Mouse (Mus musculus) MEL (cell line): ENCODE results near the gene Stk25. TPM values are rescaled to one million over a fixed set of nuclear protein-coding genes. Genes with fewer than 3 reads are reported as not detected.

Source experiments
- DNase-seq: peaks from one replicate; pipeline ENCODE4 v3.0.0; 2011; ENCODE audit warnings: low read depth, low spot score
- H3K27ac ChIP-seq: 2 replicates; pipeline ENCODE4 v1.5.1; 2012; ENCODE audit warnings: low read depth, mild to moderate bottlenecking, control low read depth, low read length, moderate library complexity; ENCODE audit not compliant: control insufficient read depth
- H3K27me3 ChIP-seq, 2 experiments: fragments of 150-350 bp in 1 of 2; sonication (generic) in 1 of 2; 2 replicates each; pipeline ENCODE4 v1.6.1; 2012; ENCODE audit warnings: low read length in 2 of 2, mild to moderate bottlenecking in 2 of 2, improper control_type of control experiment in 1 of 2, moderate library complexity in 1 of 2; ENCODE audit not compliant: insufficient read depth in 2 of 2, control insufficient read depth in 1 of 2
- H3K36me3 ChIP-seq, 2 experiments: 2 replicates each; pipeline ENCODE4 v1.6.1; 2012 to 2014; ENCODE audit warnings: low read length in 2 of 2, improper control_type of control experiment in 1 of 2, inconsistent platforms in 1 of 2, mild to moderate bottlenecking in 1 of 2; ENCODE audit not compliant: insufficient read depth in 2 of 2, control insufficient read depth in 1 of 2
- H3K4me1 ChIP-seq, 2 experiments: fragments of 150-350 bp in 1 of 2; sonication (generic) in 1 of 2; 2 replicates each; pipeline ENCODE4 v1.6.1; 2012; ENCODE audit warnings: low read length in 2 of 2, improper control_type of control experiment in 1 of 2, mild to moderate bottlenecking in 1 of 2; ENCODE audit not compliant: insufficient read depth in 2 of 2, control insufficient read depth in 1 of 2
- H3K4me3 ChIP-seq, 2 experiments: fragments of 150-350 bp in 1 of 2; sonication (generic) in 1 of 2; 2 replicates each; pipeline ENCODE4 v1.5.1; 2012; ENCODE audit warnings: low read depth in 2 of 2, low read length in 2 of 2, mild to moderate bottlenecking in 2 of 2, moderate library complexity in 2 of 2, control low read depth in 1 of 2, improper control_type of control experiment in 1 of 2; ENCODE audit not compliant: control insufficient read depth in 1 of 2, insufficient read depth in 1 of 2
- H3K79me2 ChIP-seq: 2 replicates; pipeline ENCODE4 v1.6.1; 2012; ENCODE audit warnings: mild to moderate bottlenecking, low read length, moderate library complexity; ENCODE audit not compliant: control insufficient read depth, poor library complexity, insufficient read depth
- H3K9ac ChIP-seq: 2 replicates; pipeline ENCODE4 v1.6.1; 2012; ENCODE audit warnings: low read depth, mild to moderate bottlenecking, control low read depth, low read length, moderate library complexity; ENCODE audit not compliant: control insufficient read depth, poor library complexity, severe bottlenecking
- H3K9me3 ChIP-seq: fragments of 150-350 bp; sonication (generic); replicated peaks from 2 replicates; pipeline ENCODE4 v1.6.1; 2012; ENCODE audit warnings: mild to moderate bottlenecking, low read length, improper control_type of control experiment, moderate library complexity; ENCODE audit not compliant: insufficient read depth
- BHLHE40 ChIP-seq: IDR thresholded peaks from 2 replicates; pipeline ENCODE4 v1.6.1; 2012; ENCODE audit warnings: low read depth, mild to moderate bottlenecking, inconsistent platforms, low read length, improper control_type of control experiment, borderline replicate concordance
- CHD2 ChIP-seq: IDR thresholded peaks from 2 replicates; pipeline ENCODE4 v1.6.1; 2011; ENCODE audit warnings: low read length, improper control_type of control experiment
- GABPA ChIP-seq: IDR thresholded peaks from 2 replicates; pipeline ENCODE4 v1.6.1; 2012; ENCODE audit warnings: low read depth, mild to moderate bottlenecking, inconsistent platforms, low read length, improper control_type of control experiment, moderate library complexity
- GATA1 ChIP-seq: IDR thresholded peaks from 2 replicates; pipeline ENCODE4 v1.6.1; 2011; ENCODE audit warnings: low read depth, low read length, improper control_type of control experiment
- HCFC1 ChIP-seq: IDR thresholded peaks from 2 replicates; pipeline ENCODE4 v1.6.1; 2012; ENCODE audit warnings: low read depth, mild to moderate bottlenecking, inconsistent platforms, low read length, improper control_type of control experiment, moderate library complexity
- JUND ChIP-seq: IDR thresholded peaks from 2 replicates; pipeline ENCODE4 v1.6.1; 2011; ENCODE audit warnings: low read depth, mild to moderate bottlenecking, improper control_type of control experiment, low read length
- KAT2A ChIP-seq: conservative IDR thresholded peaks from 2 replicates; pipeline ENCODE4 v1.6.1; 2012; ENCODE audit warnings: low read depth, low read length, improper control_type of control experiment, inconsistent platforms
- MAX ChIP-seq: IDR thresholded peaks from 2 replicates; pipeline ENCODE4 v1.6.1; 2011; ENCODE audit warnings: low read length, improper control_type of control experiment
- MAZ ChIP-seq: IDR thresholded peaks from 2 replicates; pipeline ENCODE4 v1.6.1; 2012; ENCODE audit warnings: low read depth, mild to moderate bottlenecking, inconsistent platforms, low read length, improper control_type of control experiment
- MYB ChIP-seq: IDR thresholded peaks from 2 replicates; pipeline ENCODE4 v1.6.1; 2011; ENCODE audit warnings: mild to moderate bottlenecking, low read depth, low read length, improper control_type of control experiment
- NRF1 ChIP-seq: IDR thresholded peaks from 2 replicates; pipeline ENCODE4 v1.6.1; 2014; ENCODE audit warnings: low read depth, mild to moderate bottlenecking, inconsistent platforms, low read length, improper control_type of control experiment, moderate library complexity; ENCODE audit not compliant: poor library complexity, insufficient read depth, severe bottlenecking
- POLR2AphosphoS2 ChIP-seq: IDR thresholded peaks from 2 replicates; pipeline ENCODE4 v1.6.1; 2011; ENCODE audit warnings: low read length, improper control_type of control experiment
- POLR2AphosphoS5 ChIP-seq: IDR thresholded peaks from 2 replicates; pipeline ENCODE4 v1.6.1; 2012; ENCODE audit warnings: low read depth, borderline replicate concordance, mild to moderate bottlenecking, inconsistent platforms, low read length, moderate library complexity, mixed read lengths
- RAD21 ChIP-seq: IDR thresholded peaks from 2 replicates; pipeline ENCODE4 v1.6.1; 2011; ENCODE audit warnings: mild to moderate bottlenecking, low read depth, low read length, improper control_type of control experiment
- RCOR1 ChIP-seq: IDR thresholded peaks from 2 replicates; pipeline ENCODE4 v1.6.1; 2012; ENCODE audit warnings: low read depth, mild to moderate bottlenecking, inconsistent platforms, low read length, improper control_type of control experiment
- SMC3 ChIP-seq: IDR thresholded peaks from 2 replicates; pipeline ENCODE4 v1.6.1; 2011; ENCODE audit warnings: low read depth, low read length, improper control_type of control experiment
- ZC3H11A ChIP-seq: IDR thresholded peaks from 2 replicates; pipeline ENCODE4 v1.6.1; 2012; ENCODE audit warnings: low read depth, mild to moderate bottlenecking, inconsistent platforms, low read length, improper control_type of control experiment
- ZMIZ1 ChIP-seq: IDR thresholded peaks from 2 replicates; pipeline ENCODE4 v1.6.1; 2012; ENCODE audit warnings: low read depth, mild to moderate bottlenecking, inconsistent platforms, low read length, improper control_type of control experiment, moderate library complexity
- polyA plus RNA-seq, 2 experiments: library from polyadenylated mRNA; stranded (reverse) in 1 of 2; unstranded in 1 of 2; fragments of >175 nt in 1 of 2; fragments of >200 nt in 1 of 2; gene quantifications; 2 replicates each; pipeline versions ENCODE4 v1.2.1 to v1.2.4; 2012; ENCODE audit warnings: low replicate concordance in 2 of 2, low read depth in 1 of 2; ENCODE audit not compliant: insufficient read length in 2 of 2, insufficient read depth in 1 of 2, missing spikeins in 1 of 2
- total RNA-seq: library from RNA; depleted of rRNA; stranded (reverse); fragments of 300-350 nt; gene quantifications from 2 replicates; pipeline ENCODE4 v1.2.3, GENCODE M21; 2012

Stk25 gene
- total and polyA plus RNA-seq, 3 experiments: 66.1 to 128 TPM; not detected in 1

- Histone ChIP-seq H3K27me3 (no peaks in the 10 kb centered on the region), H3K27ac (no peak overlapping the region), H3K4me1 (peaks cover 2 to 5% of the 10 kb centered on the region in 2 experiments; a peak in 1 of 4 replicates), H3K4me3 (no peak overlapping the region), H3K9ac (no peak overlapping the region), H3K36me3 (peaks cover 0 to 15% of the 10 kb centered on the region in 2 experiments; a peak in 3 of 4 replicates), H3K9me3 (no peaks in the 10 kb centered on the region), H3K79me2 (no peaks in the 10 kb centered on the region)
- peak; percentile 46 for DNase-seq
- no peak for TF ChIP-seq ZC3H11A
- TF ChIP-seq GABPA: no peak
- TF ChIP-seq POLR2AphosphoS2: no peak
- no peak for TF ChIP-seq HCFC1
- no peak for TF ChIP-seq BHLHE40
- no peak for TF ChIP-seq CHD2
- no peak for TF ChIP-seq MYB
- TF ChIP-seq MAZ: no peak
- no peak for TF ChIP-seq NRF1
- TF ChIP-seq JUND: no peak
- TF ChIP-seq SMC3: no peak
- TF ChIP-seq, all 39 proteins: peak for 0
Measured at GRCm38 (mm10) chr1:93703472-93704048, 45.1 kb upstream of the Stk25 start.

DNA sequence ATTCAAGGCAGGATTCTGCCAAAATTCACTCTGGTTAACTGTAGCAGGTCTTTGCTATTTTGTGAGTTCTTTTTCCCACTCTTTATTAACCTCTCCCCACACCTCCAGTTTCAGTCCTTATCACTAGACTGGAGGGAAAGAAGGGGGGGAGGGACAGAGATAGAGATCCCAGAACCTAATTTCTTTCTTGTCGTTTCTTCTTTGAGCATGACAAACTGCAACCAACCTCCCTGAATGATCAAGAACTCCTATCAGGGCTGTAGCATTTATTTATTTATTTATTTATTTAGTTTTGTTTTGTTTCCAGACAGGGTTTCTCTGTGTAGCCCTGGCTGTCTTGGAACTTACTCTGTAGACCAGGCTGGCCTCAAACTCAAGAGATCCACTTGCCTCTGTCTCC, 43.6 kb upstream of the Stk25 start:
- no peak overlapping the region for H3K4me3 ChIP-seq
- no peak overlapping the region for H3K9ac ChIP-seq
- H3K36me3 ChIP-seq: peaks cover 0 to 15% of the 10 kb centered on the region in 2 experiments; a peak in 3 of 4 replicates
- no peaks in the 10 kb centered on the region for H3K27me3 ChIP-seq
- H3K4me1 ChIP-seq: peaks cover 2 to 5% of the 10 kb centered on the region in 2 experiments; a peak in 1 of 4 replicates
- H3K9me3 ChIP-seq: no peaks in the 10 kb centered on the region
- TF ChIP-seq KAT2A (no peak), GATA1 (peak; percentile 55)
- no peaks in the 10 kb centered on the region for H3K79me2 ChIP-seq
- no peak overlapping the region for H3K27ac ChIP-seq
- DNase-seq: no peak

GRCm38 (mm10) chr1:93699159-93699558, 40.7 kb upstream of the Stk25 start:
- no peak overlapping the region for H3K27ac ChIP-seq
- no peak for DNase-seq
- H3K36me3 ChIP-seq: peaks cover 0 to 15% of the 10 kb centered on the region in 2 experiments; a peak in 2 of 4 replicates
- no peak overlapping the region for H3K9ac ChIP-seq
- H3K4me1 ChIP-seq: peaks cover 2 to 5% of the 10 kb centered on the region in 2 experiments; a peak in 1 of 4 replicates
- H3K79me2 ChIP-seq: no peaks in the 10 kb centered on the region
- H3K4me3 ChIP-seq: no peak overlapping the region
- no peaks in the 10 kb centered on the region for H3K9me3 ChIP-seq
- no peak for TF ChIP-seq POLR2AphosphoS5
- no peak for TF ChIP-seq MYB
- no peak for TF ChIP-seq SMC3
- TF ChIP-seq MAX: no peak
- TF ChIP-seq GATA1: no peak
- TF ChIP-seq RCOR1: no peak
- no peak for TF ChIP-seq KAT2A
- TF ChIP-seq GABPA: no peak
- TF ChIP-seq ZMIZ1: no peak
- no peak for TF ChIP-seq ZC3H11A
- TF ChIP-seq RAD21: no peak
- TF ChIP-seq, all 39 proteins: peak for 0
- H3K27me3 ChIP-seq: no peaks in the 10 kb centered on the region
